Mouse (Mus musculus): ENCODE data around the gene Ccdc105.

- no peak for TF ChIP-seq CTCF (IDR thresholded peaks at IDR 0.05; ENCODE audit: insufficient read depth, low read depth, low read length)
- TF ChIP-seq POLR2A (IDR thresholded peaks at IDR 0.05; ENCODE audit: insufficient read depth, low read depth, low read length): no peak
Observed at GRCm38 (mm10) chr10:78765570-78765969, 12.7 kb upstream of the Ccdc105 start.
